Mouse (Mus musculus): ENCODE measurements around the gene Ric1.

DNA sequence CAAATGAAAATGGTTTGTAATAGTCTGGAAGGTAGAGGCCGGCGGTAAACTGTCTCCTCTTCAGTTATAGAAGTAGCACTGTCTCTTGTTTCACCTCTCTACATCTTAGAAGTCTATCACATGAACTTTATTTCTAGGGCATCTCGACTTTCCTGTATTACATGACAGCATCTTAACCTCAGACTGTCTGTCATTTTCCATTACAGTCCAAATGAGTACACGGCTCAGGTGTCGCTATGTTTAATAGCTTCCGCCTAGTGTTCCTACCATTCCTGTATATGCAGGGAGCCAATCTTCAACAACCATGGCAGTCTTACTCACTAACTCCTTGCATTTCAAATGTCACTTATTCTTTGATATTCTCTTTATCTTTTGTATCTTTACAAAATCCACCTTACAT, 21.9 kb downstream of the Ric1 start:
- TF ChIP-seq POLR2A (IDR thresholded peaks at IDR 0.05; ENCODE audit: insufficient read depth, low read depth, low read length), result no peak
- no peak for TF ChIP-seq CTCF (IDR thresholded peaks at IDR 0.05)

Data from heart, adult 2 months (tissue).